Mouse (Mus musculus) forebrain, embryonic 16.5 days (tissue): ENCODE data around the gene Zfp831. TPM values are rescaled to one million over a fixed set of nuclear protein-coding genes. Genes with fewer than 3 reads are reported as not detected.

ENCODE experiments used
- ATAC-seq: fragments of 200-750 bp; cut with Nextera tagmentation; 2 replicates; pipeline ENCODE4 v1.8.0; 2017; ENCODE audit warnings: mild to moderate bottlenecking, moderate library complexity
- H3K27ac ChIP-seq: fragments of 300-500 bp; sonication (generic); 2 replicates; pipeline ENCODE4 v1.5.1; 2014; ENCODE audit warnings: low read length, control low read depth
- H3K27me3 ChIP-seq: fragments of 300-500 bp; sonication (generic); replicated peaks from 2 replicates; pipeline ENCODE4 v1.6.1; 2014; ENCODE audit warnings: low read length; ENCODE audit not compliant: control insufficient read depth, insufficient read depth
- H3K36me3 ChIP-seq: fragments of 300-500 bp; sonication (generic); 2 replicates; pipeline ENCODE4 v1.6.1; 2014; ENCODE audit not compliant: control insufficient read depth, insufficient read depth
- H3K4me1 ChIP-seq: fragments of 300-500 bp; sonication (generic); replicated peaks from 2 replicates; pipeline ENCODE4 v1.6.1; 2014; ENCODE audit warnings: low read length; ENCODE audit not compliant: control insufficient read depth, insufficient read depth
- H3K4me2 ChIP-seq: fragments of 300-500 bp; sonication (generic); 2 replicates; pipeline ENCODE4 v1.6.1; 2014; ENCODE audit warnings: mild to moderate bottlenecking, low read length, control low read depth
- H3K4me3 ChIP-seq: fragments of 300-500 bp; sonication (generic); replicated peaks from 2 replicates; pipeline ENCODE4 v1.5.1; 2014; ENCODE audit warnings: mild to moderate bottlenecking, low read length, control low read depth
- H3K9ac ChIP-seq: fragments of 300-500 bp; sonication (generic); replicated peaks from 2 replicates; pipeline ENCODE4 v1.6.1; 2014; ENCODE audit warnings: low read depth, low read length, control low read depth
- H3K9me3 ChIP-seq: fragments of 300-500 bp; sonication (generic); 2 replicates; pipeline ENCODE4 v1.6.1; 2016; ENCODE audit warnings: low read length; ENCODE audit not compliant: control insufficient read depth
- WGBS: fragments of 180-500 bp; shearing (Covaris S2); extraction: QIAGEN DNeasy Blood & Tissue Kit; methylation state at CpG from one replicate; pipeline ENCODE4 v1.1.7; 2014; 5-methylcytosine and 5-hydroxymethylcytosine counted together
- polyA plus RNA-seq: library from polyadenylated mRNA; unstranded; fragments of >200 nt; fragmentation: Nextera tagmentation; extraction: Ambion mirVana; gene quantifications from 2 replicates; pipeline ENCODE4 v1.2.1, GENCODE M21; 2015

Gene Zfp831
- polyA plus RNA-seq, 1 experiment from 2014 or later: not detected

DNA sequence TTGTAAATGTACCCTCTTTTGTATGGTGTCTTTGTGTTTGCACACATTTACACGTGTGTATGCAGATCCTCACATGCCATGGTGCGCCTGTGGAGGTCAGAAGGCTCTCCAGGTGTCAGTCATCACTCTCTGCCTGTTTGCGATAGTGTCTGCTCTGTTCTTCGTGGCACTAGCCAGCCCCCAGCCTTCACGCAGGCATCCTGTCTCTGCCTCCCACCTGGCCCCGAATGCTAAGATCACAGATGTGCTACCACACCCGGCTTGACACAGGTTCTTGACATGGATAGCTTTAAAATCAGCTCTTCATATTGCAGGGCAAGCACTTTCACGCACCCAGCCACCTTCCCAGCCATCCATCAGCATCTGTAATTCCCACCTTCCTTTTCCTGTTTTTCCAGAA lies 16.3 kb upstream of the Zfp831 start:
- ATAC-seq: no peak
- Histone ChIP-seq H3K9me3 (no peaks in the 10 kb centered on the region), H3K27ac (no peak overlapping the region), H3K9ac (no peak overlapping the region), H3K27me3 (no peaks in the 10 kb centered on the region), H3K4me1 (no peaks in the 10 kb centered on the region), H3K36me3 (no peaks in the 10 kb centered on the region), H3K4me3 (no peak overlapping the region), H3K4me2 (no peak overlapping the region)
- 78% methylated on average over 8 of the region's 8 CpGs for WGBS

DNA sequence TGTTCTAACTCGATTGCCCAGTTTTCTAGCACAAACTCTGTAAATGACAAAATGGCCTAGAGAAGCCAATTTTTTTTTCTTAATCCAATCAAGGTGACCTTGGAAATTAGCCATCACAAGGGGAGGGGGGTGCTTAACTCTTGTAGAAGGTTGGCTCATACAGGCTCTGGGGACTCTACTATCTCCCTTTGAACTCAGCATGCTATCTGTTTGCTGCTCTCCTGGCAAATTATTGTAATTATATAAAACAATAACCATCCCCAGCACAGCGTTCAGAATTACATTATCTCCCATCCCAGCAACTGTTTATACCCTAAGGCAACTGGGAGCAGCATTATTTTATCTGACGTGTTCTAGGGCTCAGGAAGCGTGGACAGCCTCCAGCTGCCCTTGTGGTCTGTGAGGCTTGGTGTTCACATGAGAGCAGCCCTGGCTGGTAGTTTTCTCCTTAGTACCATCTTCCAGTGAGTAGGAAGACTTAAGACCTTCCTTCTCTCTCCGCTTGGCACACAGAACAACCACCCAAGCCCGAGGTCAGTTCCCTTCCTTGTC lies 14.0 kb upstream of the Zfp831 start:
- H3K27me3 ChIP-seq: no peaks in the 10 kb centered on the region
- no peaks in the 10 kb centered on the region for H3K4me1 ChIP-seq
- H3K4me2 ChIP-seq: no peak overlapping the region
- H3K36me3 ChIP-seq: no peaks in the 10 kb centered on the region
- no peak overlapping the region for H3K27ac ChIP-seq
- no peak overlapping the region for H3K9ac ChIP-seq
- H3K4me3 ChIP-seq: no peak overlapping the region
- WGBS: 72% methylated on average over 6 of the region's 6 CpGs
- no peaks in the 10 kb centered on the region for H3K9me3 ChIP-seq
- no peak for ATAC-seq

DNA sequence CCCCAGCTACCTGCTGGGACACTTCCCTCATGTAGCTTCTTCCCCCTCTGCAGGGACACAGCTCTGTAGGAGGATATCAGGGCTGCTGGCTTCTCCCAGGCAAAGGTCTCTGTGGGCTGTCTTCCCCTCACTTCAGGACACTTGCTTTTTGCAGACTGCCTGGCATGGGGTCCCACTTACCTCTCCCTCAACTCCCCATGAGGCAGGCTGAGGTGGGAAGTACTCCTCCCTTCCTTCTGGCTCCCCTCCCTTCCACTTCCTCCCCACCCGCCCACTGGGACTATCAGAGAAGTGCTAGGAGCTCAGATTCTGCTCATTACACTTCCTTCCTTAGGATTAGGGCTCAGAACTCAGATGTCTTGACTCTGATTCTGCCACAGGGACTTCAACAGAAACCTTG lies 6.6 kb upstream of the Zfp831 start:
- H3K27me3 ChIP-seq: no peaks in the 10 kb centered on the region
- no peak for ATAC-seq
- H3K36me3 ChIP-seq: no peaks in the 10 kb centered on the region
- H3K9me3 ChIP-seq: no peaks in the 10 kb centered on the region
- H3K9ac ChIP-seq: no peak overlapping the region
- H3K4me2 ChIP-seq: no peak overlapping the region
- H3K27ac ChIP-seq: no peak overlapping the region
- H3K4me1 ChIP-seq: no peaks in the 10 kb centered on the region
- no peak overlapping the region for H3K4me3 ChIP-seq
- WGBS: 50% methylated on average over 1 of the region's 1 CpGs

DNA sequence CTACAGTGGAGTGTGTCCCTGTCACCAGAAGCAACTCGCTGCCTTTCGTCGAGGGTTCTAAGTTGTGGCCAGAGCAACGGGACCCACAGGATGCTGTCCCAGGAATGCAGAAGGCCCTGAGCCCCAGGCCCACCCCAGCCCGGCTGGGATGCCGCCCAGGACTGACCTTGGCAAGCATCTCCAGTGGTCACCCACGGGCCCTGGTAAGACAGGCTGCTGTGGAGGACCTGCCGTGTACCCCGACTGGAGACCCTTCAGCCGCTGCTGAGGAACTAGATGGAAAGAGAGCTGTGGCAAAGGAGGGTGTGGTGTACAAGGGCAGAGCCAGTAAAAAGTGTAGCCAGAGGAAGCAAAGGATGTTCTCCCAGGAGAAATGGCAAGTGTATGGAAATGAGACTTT lies 1.6 kb downstream of the Zfp831 start:
- 93% methylated on average over 10 of the region's 10 CpGs for WGBS
- H3K9ac ChIP-seq: no peak overlapping the region
- H3K9me3 ChIP-seq: peaks cover 3% of the 10 kb centered on the region; the same call in 1 of the 2 replicates
- no peaks in the 10 kb centered on the region for H3K27me3 ChIP-seq
- no peaks in the 10 kb centered on the region for H3K36me3 ChIP-seq
- H3K4me2 ChIP-seq: no peak overlapping the region
- no peak for ATAC-seq
- no peak overlapping the region for H3K4me3 ChIP-seq
- no peaks in the 10 kb centered on the region for H3K4me1 ChIP-seq
- no peak overlapping the region for H3K27ac ChIP-seq

- Histone ChIP-seq H3K36me3 (no peaks in the 10 kb centered on the region), H3K4me1 (no peaks in the 10 kb centered on the region), H3K9ac (no peak overlapping the region), H3K9me3 (peaks cover 3% of the 10 kb centered on the region; the same call in 1 of the 2 replicates), H3K4me3 (no peak overlapping the region), H3K4me2 (no peak overlapping the region), H3K27me3 (no peaks in the 10 kb centered on the region), H3K27ac (no peak overlapping the region)
- 78% methylated on average over 4 of the region's 4 CpGs for WGBS
- ATAC-seq: no peak
Measured at GRCm38 (mm10) chr2:174652864-174653263, 9.5 kb downstream of the Zfp831 start.

DNA sequence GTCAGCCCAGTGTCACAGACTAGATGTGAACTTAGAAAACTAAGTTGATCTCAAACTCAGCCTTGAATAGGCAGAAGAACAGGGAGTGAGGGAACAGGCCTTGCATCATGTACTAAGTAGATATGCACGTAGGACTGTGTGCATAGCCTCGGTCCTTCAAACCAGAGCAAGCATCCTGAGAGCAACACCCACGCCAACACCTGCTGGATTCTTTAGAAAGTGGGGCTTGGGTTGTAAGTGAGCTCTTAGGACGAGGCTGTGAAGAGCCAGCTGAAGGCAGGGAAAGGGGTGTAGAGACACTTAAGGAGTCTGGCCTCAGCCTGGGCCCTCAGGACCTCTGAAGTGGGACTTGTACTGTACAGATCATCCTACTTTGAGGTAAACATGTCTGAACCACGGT lies 12.0 kb downstream of the Zfp831 start:
- 81% methylated on average over 5 of the region's 5 CpGs for WGBS

GRCm38 (mm10) chr2:174658229-174658844 lies 15.0 kb downstream of the Zfp831 start:
- no peaks in the 10 kb centered on the region for H3K27me3 ChIP-seq
- ATAC-seq: no peak

More for the DNA sequence above, 12.0 kb downstream of the Zfp831 start:
- no peak for ATAC-seq
- Histone ChIP-seq H3K4me1 (no peaks in the 10 kb centered on the region), H3K9ac (no peak overlapping the region), H3K27ac (no peak overlapping the region), H3K4me3 (no peak overlapping the region), H3K9me3 (no peaks in the 10 kb centered on the region), H3K36me3 (no peaks in the 10 kb centered on the region), H3K27me3 (no peaks in the 10 kb centered on the region), H3K4me2 (no peak overlapping the region)

DNA sequence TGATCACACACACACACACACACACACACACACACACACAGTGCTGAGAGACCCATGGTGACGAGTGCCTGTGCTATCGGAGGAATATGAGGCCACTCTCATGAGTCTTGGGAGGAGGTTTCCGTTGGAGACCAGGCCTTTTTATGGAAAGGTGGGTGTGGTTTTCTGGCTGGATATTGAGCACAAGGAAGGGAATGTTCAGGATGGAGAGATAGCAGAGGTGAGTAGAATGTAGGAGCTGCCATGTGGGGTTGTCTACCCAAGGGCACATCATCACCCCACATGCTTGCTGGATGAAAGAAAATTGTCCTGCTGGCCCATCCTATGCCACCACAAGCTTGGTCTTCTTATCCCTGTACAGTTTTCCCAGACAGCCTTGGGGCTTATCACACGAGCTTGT lies 16.5 kb downstream of the Zfp831 start:
- no peaks in the 10 kb centered on the region for H3K9me3 ChIP-seq
- 92% methylated on average over 4 of the region's 4 CpGs for WGBS

More at GRCm38 (mm10) chr2:174658229-174658844, 15.0 kb downstream of the Zfp831 start:
- Histone ChIP-seq H3K9ac (no peak overlapping the region), H3K4me3 (no peak overlapping the region), H3K36me3 (no peaks in the 10 kb centered on the region), H3K27ac (no peak overlapping the region), H3K4me1 (0 out of 2 replicates have a peak, but pooled peaks cover 3% of the 10 kb centered on the region), H3K9me3 (no peaks in the 10 kb centered on the region), H3K4me2 (no peak overlapping the region)
- WGBS: 82% methylated on average over 8 of the region's 8 CpGs

GRCm38 (mm10) chr2:174660321-174660720 lies 17.0 kb downstream of the Zfp831 start:
- Histone ChIP-seq H3K27me3 (no peaks in the 10 kb centered on the region), H3K4me2 (no peak overlapping the region), H3K27ac (no peak overlapping the region), H3K36me3 (no peaks in the 10 kb centered on the region), H3K4me3 (no peak overlapping the region), H3K9ac (no peak overlapping the region), H3K9me3 (no peaks in the 10 kb centered on the region), H3K4me1 (0 out of 2 replicates have a peak, but pooled peaks cover 3% of the 10 kb centered on the region)
- ATAC-seq: no peak
- 88% methylated on average over 9 of the region's 9 CpGs for WGBS

More for the DNA sequence above, 16.5 kb downstream of the Zfp831 start:
- H3K4me2 ChIP-seq: no peak overlapping the region
- no peak overlapping the region for H3K4me3 ChIP-seq
- no peak overlapping the region for H3K27ac ChIP-seq
- H3K27me3 ChIP-seq: no peaks in the 10 kb centered on the region
- 0 out of 2 replicates have a peak, but pooled peaks cover 3% of the 10 kb centered on the region for H3K4me1 ChIP-seq
- no peak overlapping the region for H3K9ac ChIP-seq
- no peak for ATAC-seq
- H3K36me3 ChIP-seq: no peaks in the 10 kb centered on the region
